Mouse (Mus musculus) intestine, embryonic 14.5 days (tissue): ENCODE data around the gene Slc26a10. TPM values are rescaled to one million over a fixed set of nuclear protein-coding genes. Genes with fewer than 3 reads are reported as not detected.

Experiments
- ATAC-seq: fragments of 200-750 bp; cut with Nextera tagmentation; replicated peaks from 2 replicates; pipeline ENCODE4 v1.8.0; 2017; ENCODE audit warnings: low read depth, moderate number of reproducible peaks, moderate TSS enrichment, moderate library complexity; ENCODE audit not compliant: low FRiP score, low TSS enrichment
- DNase-seq: peaks from one replicate; pipeline ENCODE4 v3.0.0-alpha.2; 2018; ENCODE audit warnings: low spot score
- H3K27ac ChIP-seq: fragments of 300-500 bp; sonication (generic); 2 replicates; pipeline ENCODE4 v1.5.1; 2014; ENCODE audit warnings: low read depth, mild to moderate bottlenecking, control low read depth
- H3K27me3 ChIP-seq: fragments of 300-500 bp; sonication (generic); replicated peaks from 2 replicates; pipeline ENCODE4 v1.6.1; 2014; ENCODE audit warnings: low read length, control low read depth; ENCODE audit not compliant: control insufficient read depth, insufficient read depth
- H3K36me3 ChIP-seq: fragments of 300-500 bp; sonication (generic); 2 replicates; pipeline ENCODE4 v1.6.1; 2014; ENCODE audit warnings: low read length, control low read depth; ENCODE audit not compliant: control insufficient read depth, insufficient read depth
- H3K4me1 ChIP-seq: fragments of 300-500 bp; sonication (generic); replicated peaks from 2 replicates; pipeline ENCODE4 v1.6.1; 2014; ENCODE audit warnings: low read length, control low read depth, mixed read lengths; ENCODE audit not compliant: control insufficient read depth, insufficient read depth
- H3K4me2 ChIP-seq: fragments of 300-500 bp; sonication (generic); 2 replicates; pipeline ENCODE4 v1.6.1; 2014; ENCODE audit warnings: low read length
- H3K4me3 ChIP-seq: fragments of 300-500 bp; sonication (generic); 2 replicates; pipeline ENCODE4 v1.5.1; 2014; ENCODE audit warnings: low read depth, low read length, control low read depth, mixed read lengths
- H3K9ac ChIP-seq: fragments of 300-500 bp; sonication (generic); 2 replicates; pipeline ENCODE4 v1.6.1; 2014; ENCODE audit warnings: mild to moderate bottlenecking, low read length
- H3K9me3 ChIP-seq: fragments of 300-500 bp; sonication (generic); 2 replicates; pipeline ENCODE4 v1.6.1; 2016; ENCODE audit warnings: low read length, control low read depth; ENCODE audit not compliant: control insufficient read depth
- WGBS: fragments of 180-500 bp; shearing (Covaris S2); extraction: QIAGEN DNeasy Blood & Tissue Kit; methylation state at CpG from one replicate; pipeline ENCODE4 v1.1.7; 2014; 5-methylcytosine and 5-hydroxymethylcytosine counted together
- polyA plus RNA-seq: library from polyadenylated mRNA; unstranded; fragments of >200 nt; fragmentation: Nextera tagmentation; extraction: Ambion mirVana; gene quantifications from 2 replicates; pipeline ENCODE4 v1.2.1, GENCODE M21; 2014

The Slc26a10 gene
- polyA plus RNA-seq, 1 experiment from 2014 or later, result 1.3 TPM

- no peaks in the 10 kb centered on the region for H3K27me3 ChIP-seq
- WGBS, result 2% methylated on average over 35 of the region's 35 CpGs
- peaks cover 16% of the 10 kb centered on the region for H3K4me1 ChIP-seq
- H3K27ac ChIP-seq, result peak within 1 kb of the TSS; percentile 81
- H3K9ac ChIP-seq, result peak within 1 kb of the TSS; percentile 74
- ATAC-seq (no peak; the same call in 1 of the 2 replicates), DNase-seq (peak; percentile 80)
- peak within 1 kb of the TSS; percentile 65 for H3K4me3 ChIP-seq
- peaks cover 31% of the 10 kb centered on the region for H3K36me3 ChIP-seq
- H3K4me2 ChIP-seq, result peak within 1 kb of the TSS; percentile 94
- H3K9me3 ChIP-seq, result no peaks in the 10 kb centered on the region
Measured at GRCm38 (mm10) chr10:127189651-127190381, 9.4 kb upstream of the Slc26a10 start, which contains the start of gene Arhgef25. Gene Arhgef25 (minus strand): TSS chr10:127190083.

DNA sequence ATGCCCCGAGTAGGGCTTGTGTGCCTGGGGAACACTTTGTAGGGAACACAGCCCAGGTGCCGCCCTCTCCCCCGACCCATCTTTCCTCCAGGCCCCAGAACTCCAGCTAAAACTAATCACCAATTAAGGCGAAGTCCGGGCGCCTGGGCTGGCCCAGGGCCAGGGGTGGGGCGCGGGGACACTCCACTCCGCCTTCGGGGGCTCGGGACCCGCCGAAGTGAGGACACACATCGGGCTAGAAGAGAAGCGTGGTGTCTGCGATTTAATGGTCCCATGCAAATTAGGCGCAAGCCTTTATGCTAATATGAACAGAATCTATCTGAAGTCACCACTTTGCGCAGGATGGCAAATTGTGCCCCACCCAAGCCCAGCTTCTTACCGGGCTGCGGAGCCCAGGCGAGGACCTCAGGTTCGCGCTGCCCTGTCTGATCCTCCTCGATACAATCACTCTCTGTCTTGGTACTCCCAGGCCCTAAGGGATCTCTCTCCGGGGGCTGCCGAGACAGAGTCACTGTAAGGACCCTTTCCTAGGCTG lies 8.7 kb upstream of the Slc26a10 start:
- Histone ChIP-seq H3K9ac (peak overlapping the region; percentile 74), H3K4me3 (peak overlapping the region; percentile 65), H3K4me2 (peak overlapping the region; percentile 94), H3K9me3 (no peaks in the 10 kb centered on the region), H3K36me3 (peaks cover 31% of the 10 kb centered on the region), H3K27ac (peak overlapping the region; percentile 81), H3K27me3 (no peaks in the 10 kb centered on the region), H3K4me1 (peaks cover 18% of the 10 kb centered on the region)
- WGBS, result 1% methylated on average over 26 of the region's 26 CpGs
- 0 out of 2 replicates have a peak, but pooled peaks have one; percentile 2 for ATAC-seq
- DNase-seq, result no peak

DNA sequence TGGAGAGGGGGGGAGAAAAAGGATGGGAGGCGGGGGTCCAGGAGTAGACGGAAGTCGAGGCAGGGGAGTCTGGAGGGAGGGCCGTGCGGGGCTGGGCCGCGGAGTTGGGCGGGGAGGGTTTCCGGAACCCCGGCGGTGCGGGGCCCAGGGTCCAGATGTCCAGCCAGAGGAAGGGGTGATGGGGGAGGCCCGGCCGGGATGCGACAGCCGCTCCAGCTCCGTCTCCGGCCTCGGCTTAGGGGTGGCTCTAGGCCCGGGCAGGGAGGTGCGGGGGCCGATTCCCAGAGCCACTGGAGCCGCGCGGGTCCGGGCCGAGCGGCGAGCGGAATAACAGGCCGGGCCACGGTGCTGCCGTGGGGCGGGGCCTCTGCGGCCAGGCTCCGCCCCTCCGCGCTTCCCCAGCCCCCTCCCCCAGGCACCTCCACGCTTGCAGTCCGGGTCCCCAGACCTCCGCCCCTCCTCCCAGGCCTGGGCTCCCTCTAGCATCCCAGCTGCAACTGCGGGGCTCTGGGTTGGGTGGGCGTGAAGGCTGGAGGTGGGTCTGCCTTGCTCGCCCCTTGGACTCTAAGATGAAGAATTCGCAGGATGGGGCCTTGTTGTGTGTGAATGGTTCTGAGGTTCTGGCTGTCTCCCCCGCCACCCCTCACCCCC lies 8.1 kb upstream of the Slc26a10 start:
- Histone ChIP-seq H3K4me1 (peaks cover 20% of the 10 kb centered on the region), H3K9ac (peak overlapping the region; percentile 74)
- WGBS, result under 1% methylated on average over 34 of the region's 46 CpGs

GRCm38 (mm10) chr10:127188079-127188453 lies 7.6 kb upstream of the Slc26a10 start:
- H3K27ac ChIP-seq, result peak overlapping the region; percentile 81
- H3K4me1 ChIP-seq, result peaks cover 20% of the 10 kb centered on the region
- H3K27me3 ChIP-seq, result no peaks in the 10 kb centered on the region
- DNase-seq (peak; percentile 53), ATAC-seq (no peak)
- peak overlapping the region; percentile 65 for H3K4me3 ChIP-seq
- peaks cover 36% of the 10 kb centered on the region for H3K36me3 ChIP-seq
- peak overlapping the region; percentile 94 for H3K4me2 ChIP-seq
- H3K9ac ChIP-seq, result peak overlapping the region; percentile 74
- H3K9me3 ChIP-seq, result no peaks in the 10 kb centered on the region
- WGBS, result 2% methylated on average over 19 of the region's 21 CpGs

More for the DNA sequence above, 8.1 kb upstream of the Slc26a10 start:
- Histone ChIP-seq H3K36me3 (peaks cover 31% of the 10 kb centered on the region), H3K4me2 (peak overlapping the region; percentile 94), H3K9me3 (no peaks in the 10 kb centered on the region), H3K4me3 (peak overlapping the region; percentile 65), H3K27ac (peak overlapping the region; percentile 81), H3K27me3 (no peaks in the 10 kb centered on the region)
- peak; percentile 86 for ATAC-seq
- DNase-seq, result peak; percentile 86

DNA sequence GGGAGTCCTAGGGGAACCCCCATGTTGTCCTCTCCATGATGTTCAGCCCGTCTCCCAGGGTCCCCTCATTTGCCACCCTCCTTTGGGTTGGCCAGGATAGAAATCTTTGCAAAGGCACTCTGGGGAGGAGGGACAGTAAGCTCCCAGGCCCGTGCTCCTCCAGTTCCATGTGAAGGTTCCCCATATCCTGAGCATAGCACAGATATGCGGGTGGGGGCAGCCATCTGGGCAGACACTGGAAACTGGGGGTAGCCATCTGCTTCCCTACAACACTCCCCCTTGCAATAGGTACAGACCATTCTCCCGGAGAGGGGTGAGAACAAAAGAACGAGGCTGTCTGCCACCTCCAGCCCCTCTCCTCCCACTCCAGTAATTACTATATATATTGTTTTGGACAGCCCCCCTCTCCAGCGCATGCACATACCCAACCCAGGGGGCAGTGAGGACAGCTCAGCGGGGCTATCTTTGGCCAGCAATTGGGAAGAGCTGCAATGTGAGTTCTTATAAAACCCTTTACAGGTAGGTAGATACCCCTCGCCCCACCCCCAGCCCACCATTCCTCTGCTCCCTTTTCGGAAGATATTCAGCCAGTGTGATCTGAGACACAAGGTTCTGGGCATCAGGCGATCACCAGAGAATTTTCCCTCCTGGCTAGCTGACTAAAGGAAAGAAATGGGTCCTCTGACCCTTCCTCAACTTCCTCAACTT lies 7.1 kb upstream of the Slc26a10 start:
- Histone ChIP-seq H3K4me2 (peak overlapping the region; percentile 94), H3K9ac (peak overlapping the region; percentile 74; the same call in 1 of the 2 replicates), H3K4me3 (peak overlapping the region; percentile 65), H3K4me1 (peaks cover 20% of the 10 kb centered on the region), H3K9me3 (no peaks in the 10 kb centered on the region), H3K27ac (no peak overlapping the region), H3K36me3 (peaks cover 40% of the 10 kb centered on the region), H3K27me3 (no peaks in the 10 kb centered on the region)
- DNase-seq (peak; percentile 51), ATAC-seq (no peak)
- 43% methylated on average over 10 of the region's 10 CpGs for WGBS

GRCm38 (mm10) chr10:127186451-127186850 lies 6.0 kb upstream of the Slc26a10 start:
- peaks cover 36% of the 10 kb centered on the region for H3K36me3 ChIP-seq
- DNase-seq (peak; percentile 49), ATAC-seq (no peak)
- H3K27ac ChIP-seq, result no peak overlapping the region
- H3K4me1 ChIP-seq, result peaks cover 20% of the 10 kb centered on the region
- H3K9me3 ChIP-seq, result no peaks in the 10 kb centered on the region
- H3K4me3 ChIP-seq, result no peak overlapping the region
- H3K4me2 ChIP-seq, result no peak overlapping the region
- peaks cover 4% of the 10 kb centered on the region for H3K27me3 ChIP-seq
- WGBS, result 91% methylated on average over 1 of the region's 1 CpGs
- no peak overlapping the region for H3K9ac ChIP-seq

DNA sequence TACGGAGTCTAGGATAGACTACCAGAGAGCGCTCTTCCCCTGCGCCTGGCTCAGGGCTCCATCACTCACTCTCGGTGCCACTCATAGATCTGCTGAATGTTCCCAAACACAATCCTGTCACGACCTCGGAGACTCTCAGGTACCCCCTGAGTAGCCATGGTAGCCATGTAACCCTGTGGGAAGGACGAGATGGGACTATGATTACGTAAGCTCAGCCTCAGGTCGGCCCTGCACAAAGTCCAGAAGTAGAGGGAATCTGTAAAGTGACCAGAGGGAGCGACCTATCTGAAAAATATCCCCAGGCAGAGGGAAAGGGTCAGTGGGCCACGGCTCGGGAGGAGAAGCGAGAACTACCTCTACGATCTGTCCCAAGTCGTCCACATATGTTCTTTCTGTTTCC lies 5.1 kb upstream of the Slc26a10 start:
- 82% methylated on average over 15 of the region's 15 CpGs for WGBS
- H3K4me2 ChIP-seq, result no peak overlapping the region
- H3K27me3 ChIP-seq, result peaks cover 13% of the 10 kb centered on the region
- peaks cover 16% of the 10 kb centered on the region for H3K4me1 ChIP-seq
- H3K27ac ChIP-seq, result no peak overlapping the region
- no peaks in the 10 kb centered on the region for H3K9me3 ChIP-seq
- H3K4me3 ChIP-seq, result no peak overlapping the region
- ATAC-seq (no peak), DNase-seq (no peak)
- peaks cover 27% of the 10 kb centered on the region for H3K36me3 ChIP-seq
- no peak overlapping the region for H3K9ac ChIP-seq

DNA sequence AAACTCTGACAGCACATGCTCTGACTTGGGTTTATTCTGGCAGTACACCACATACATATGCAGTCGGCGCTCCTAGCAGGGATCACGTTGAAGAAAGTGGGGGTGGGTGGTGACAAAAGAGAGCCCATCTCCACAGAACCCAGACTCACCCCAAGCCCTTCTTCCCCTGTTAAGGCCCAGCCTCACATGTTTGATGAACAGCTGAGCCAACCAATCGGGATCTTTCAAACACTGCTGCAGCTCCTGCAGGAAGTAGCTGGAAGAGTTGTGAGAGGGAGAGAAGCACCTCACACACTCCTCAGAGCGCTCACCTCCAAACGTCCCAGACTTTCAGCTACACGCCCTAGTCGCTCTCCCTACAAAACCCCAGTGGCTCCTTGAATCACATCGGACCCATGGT lies 4.7 kb upstream of the Slc26a10 start:
- H3K4me2 ChIP-seq, result no peak overlapping the region
- peaks cover 15% of the 10 kb centered on the region for H3K4me1 ChIP-seq
- no peak overlapping the region for H3K27ac ChIP-seq
- WGBS, result 72% methylated on average over 9 of the region's 9 CpGs
- peaks cover 27% of the 10 kb centered on the region for H3K36me3 ChIP-seq
- no peak overlapping the region for H3K4me3 ChIP-seq
- DNase-seq (peak; percentile 58), ATAC-seq (no peak)
- no peaks in the 10 kb centered on the region for H3K9me3 ChIP-seq
- no peak overlapping the region for H3K9ac ChIP-seq
- peaks cover 17% of the 10 kb centered on the region for H3K27me3 ChIP-seq
